Mouse (Mus musculus) T-helper 1 cell (primary cell): ENCODE measurements at regions not wholly inside any gene's neighbourhood (a gene's known extent, or its start where the extent isn't known, plus 50 kb on each side); places are given as distances from the start of the nearest gene placed in this dataset.

Experiments
- in situ Hi-C: fragments of 300-600 bp; cut with MboI, MseI; formaldehyde crosslinking; loops from one replicate; pipeline ENCODE4 v1.15.1; 2025; ENCODE audit warnings: high pct_unique_total_duplicates

DNA sequence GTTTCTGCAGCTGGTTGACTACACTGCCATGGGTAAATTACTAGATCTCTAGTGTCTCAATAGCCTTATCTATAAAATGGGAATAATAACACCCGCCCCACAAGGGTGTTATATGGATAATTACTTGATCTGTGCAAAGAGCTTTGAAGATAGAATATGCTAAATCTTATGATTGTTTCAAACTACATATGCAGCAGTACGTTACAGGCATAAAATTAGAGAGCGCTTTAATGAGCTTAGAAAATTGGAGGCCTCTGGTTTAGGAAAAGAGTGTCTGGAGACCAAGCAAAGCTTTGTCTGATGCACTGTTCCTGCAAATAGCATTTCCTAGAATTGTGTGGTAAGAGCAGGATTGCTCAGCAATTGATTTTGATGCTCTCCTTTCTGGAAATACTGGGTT lies 1013.8 kb downstream of the Adgrl2 start:
- in situ Hi-C loops: no loop called here

DNA sequence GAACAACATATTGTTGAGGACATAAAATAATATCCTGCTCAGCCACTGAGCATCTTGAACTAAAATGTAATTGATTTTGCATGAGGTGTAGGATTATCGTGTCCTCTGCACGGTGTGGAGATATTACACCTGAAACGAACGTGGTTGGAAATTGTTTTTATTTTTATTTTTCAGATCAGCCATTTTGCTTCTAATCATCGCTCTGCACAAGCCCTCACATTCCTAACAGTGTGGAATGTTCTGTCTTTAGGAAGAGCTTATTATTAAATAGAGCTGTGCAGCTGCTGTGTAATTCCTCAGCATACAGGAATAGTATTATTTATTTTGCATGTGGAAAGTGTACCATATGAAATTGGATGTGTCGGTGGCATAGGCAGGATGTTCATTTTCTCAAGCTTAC lies 1014.3 kb downstream of the Adgrl2 start:
- in situ Hi-C loops: no loop called here

- in situ Hi-C loops: no loop called here
Observed at GRCm38 (mm10) chr3:147975500-147975899, 1014.9 kb downstream of the Adgrl2 start.

GRCm38 (mm10) chr3:147974515-147974914 lies 1015.8 kb downstream of the Adgrl2 start:
- in situ Hi-C loops: loop anchor here (25.0 kb wide), 1 partner anchor 1913 kb away; no protein-coding TSS in a partner anchor

DNA sequence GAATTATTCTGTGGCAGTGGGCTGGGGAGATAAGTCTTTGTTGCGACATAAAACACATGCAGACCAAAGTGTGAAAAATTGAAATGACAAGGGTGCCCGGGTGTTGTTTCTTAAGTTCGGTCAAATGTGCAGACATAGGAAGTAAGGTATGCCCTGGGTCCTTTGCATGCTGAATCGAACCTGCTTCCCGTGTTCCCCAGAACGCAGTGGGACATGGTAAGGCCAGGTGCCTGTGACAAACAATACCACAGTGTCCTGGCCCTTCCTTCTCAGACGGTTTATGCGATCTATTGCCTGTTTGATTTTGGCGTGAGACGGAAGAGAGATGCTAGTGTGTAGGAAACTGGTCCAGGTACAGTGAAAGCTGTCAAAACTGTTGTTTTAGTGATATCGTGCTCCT lies 1022.1 kb downstream of the Adgrl2 start:
- in situ Hi-C loops: loop anchor here (25.0 kb wide), 1 partner anchor 1919 kb away; no protein-coding TSS in a partner anchor

DNA sequence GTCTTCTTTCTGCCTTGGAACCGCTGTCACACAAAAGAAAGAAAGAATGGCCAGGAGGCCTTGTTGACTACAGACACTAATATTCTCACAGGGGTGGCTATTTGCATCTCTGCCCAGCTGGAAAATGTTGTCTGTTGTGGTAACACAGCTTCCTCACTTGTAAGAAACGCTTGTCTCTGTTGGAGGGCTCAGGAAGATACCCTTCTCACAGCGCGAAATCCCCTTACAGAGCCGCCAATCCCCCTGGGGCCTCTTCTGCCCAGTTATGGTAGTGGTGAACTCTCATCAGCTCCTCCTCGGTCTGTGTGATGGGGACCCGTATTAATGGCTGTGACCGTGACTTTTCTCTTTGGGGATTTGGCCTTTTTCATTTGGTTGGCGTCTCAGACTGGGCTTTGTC lies 1022.5 kb downstream of the Adgrl2 start:
- in situ Hi-C loops: loop anchor here (25.0 kb wide), 1 partner anchor 1919 kb away; no protein-coding TSS in a partner anchor

DNA sequence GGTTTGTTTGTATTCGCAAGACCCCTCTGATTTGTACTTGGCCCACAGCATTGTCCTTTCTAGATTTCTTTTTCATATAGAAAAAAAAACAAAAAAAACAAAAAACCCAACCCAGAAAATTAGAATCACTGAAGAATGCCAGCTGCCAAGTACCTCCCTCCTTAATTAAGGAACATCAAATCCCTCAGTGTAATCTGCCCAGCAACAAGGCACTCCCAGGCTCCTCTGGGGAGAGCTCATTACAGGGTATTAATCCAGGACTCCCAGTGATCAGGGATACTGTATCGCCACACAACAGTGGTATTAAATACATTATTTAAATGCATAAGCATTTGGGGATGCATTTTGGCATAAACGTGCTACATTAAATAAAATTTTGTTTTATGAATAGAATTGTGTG lies 1023.1 kb downstream of the Adgrl2 start:
- in situ Hi-C loops: loop anchor here (25.0 kb wide), 1 partner anchor 1920 kb away; no protein-coding TSS in a partner anchor

GRCm38 (mm10) chr3:147966827-147967226 lies 1023.5 kb downstream of the Adgrl2 start:
- in situ Hi-C loops: loop anchor here (25.0 kb wide), 1 partner anchor 1920 kb away; no protein-coding TSS in a partner anchor

DNA sequence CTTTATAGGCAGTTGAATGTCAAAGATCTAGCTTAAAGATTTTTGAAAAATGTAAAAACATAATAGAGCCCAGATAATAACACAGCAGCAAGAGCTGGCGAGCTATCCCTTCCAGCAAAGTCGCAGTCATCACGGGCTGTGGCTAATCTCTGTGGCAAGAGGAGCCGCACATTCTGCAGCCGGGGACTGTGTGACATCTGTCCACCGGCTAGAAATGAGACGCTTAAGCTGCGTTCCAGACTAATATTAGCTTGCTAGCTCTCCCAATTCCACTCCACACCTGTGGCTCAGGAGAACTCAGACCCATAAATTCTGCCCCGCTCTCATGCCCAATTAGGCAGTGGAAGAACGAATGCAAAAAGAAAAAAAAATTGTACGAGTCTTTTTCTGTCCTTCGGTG lies 1024.0 kb downstream of the Adgrl2 start:
- in situ Hi-C loops: loop anchor here (25.0 kb wide), 1 partner anchor 1921 kb away; no protein-coding TSS in a partner anchor

GRCm38 (mm10) chr3:147963698-147964476 lies 1026.5 kb downstream of the Adgrl2 start:
- in situ Hi-C loops: loop anchor here (25.0 kb wide), 1 partner anchor 1923 kb away; no protein-coding TSS in a partner anchor

- in situ Hi-C loops: no loop called here
Observed at GRCm38 (mm10) chr3:147948041-147948592, 1042.2 kb downstream of the Adgrl2 start.

DNA sequence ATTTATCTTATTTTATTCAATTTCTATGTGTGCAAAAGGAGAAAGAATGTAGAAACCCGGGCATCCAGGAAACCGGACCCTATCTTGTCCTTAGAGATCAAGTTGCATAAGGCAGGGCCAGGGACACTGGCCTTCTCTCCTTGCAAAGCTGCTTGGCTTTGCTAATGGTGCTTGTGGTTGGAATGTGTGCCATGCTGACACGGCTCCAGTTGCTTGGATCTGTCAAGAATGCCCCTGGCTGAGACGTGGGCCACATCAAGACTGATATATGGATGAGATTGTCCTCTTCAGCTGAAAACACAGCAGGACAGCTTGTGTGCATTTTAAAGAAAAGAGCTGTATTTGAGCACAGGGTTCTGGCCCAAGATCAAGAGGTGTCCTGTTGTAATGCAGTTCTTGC lies 1047.0 kb downstream of the Adgrl2 start:
- in situ Hi-C loops: no loop called here

GRCm38 (mm10) chr3:147930811-147931251 lies 1059.5 kb downstream of the Adgrl2 start:
- in situ Hi-C loops: no loop called here

GRCm38 (mm10) chr3:147920181-147920580 lies 1068.0 kb downstream of the Ttll7 start:
- in situ Hi-C loops: no loop called here

- in situ Hi-C loops: no loop called here
Observed at GRCm38 (mm10) chr3:147919701-147920100, 1067.5 kb downstream of the Ttll7 start.

DNA sequence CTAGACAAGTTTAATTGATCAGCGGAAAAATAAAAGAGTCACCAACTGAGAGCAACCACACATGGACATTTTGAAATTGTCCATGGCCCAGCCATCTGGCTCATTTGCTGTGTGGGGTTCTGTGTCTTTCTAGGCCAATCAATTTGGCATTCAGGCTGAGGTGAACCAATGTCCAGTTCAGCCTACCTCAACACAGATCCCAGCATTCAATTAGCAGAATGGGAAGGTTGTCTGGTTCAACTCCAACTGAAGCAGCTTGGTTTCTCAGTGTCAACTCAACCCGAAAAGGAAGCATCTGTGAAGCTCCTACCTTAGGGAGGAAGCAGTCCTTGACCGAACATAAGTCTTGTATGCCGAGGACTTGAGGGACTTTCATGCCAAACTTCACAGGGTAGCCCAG lies 1067.0 kb downstream of the Ttll7 start:
- in situ Hi-C loops: no loop called here

DNA sequence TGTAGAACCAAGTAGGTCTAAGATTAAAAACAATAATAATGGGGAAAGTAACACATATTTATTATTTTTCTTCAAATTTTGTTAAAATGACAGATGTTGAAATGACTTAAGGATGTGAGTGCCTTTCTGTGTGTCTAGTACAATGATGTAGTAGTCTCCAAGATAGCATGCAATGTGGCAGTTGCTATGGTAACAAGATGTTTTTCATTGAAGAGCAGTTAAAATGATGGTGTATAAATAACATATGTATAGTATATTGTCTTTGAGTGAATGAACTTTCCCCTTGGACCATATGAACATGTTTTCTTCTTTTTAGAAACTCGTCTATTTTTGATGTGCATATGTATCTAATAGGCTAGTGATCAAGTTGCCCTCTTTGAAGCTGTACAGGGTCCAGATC lies 1044.6 kb downstream of the Ttll7 start:
- in situ Hi-C loops: no loop called here

DNA sequence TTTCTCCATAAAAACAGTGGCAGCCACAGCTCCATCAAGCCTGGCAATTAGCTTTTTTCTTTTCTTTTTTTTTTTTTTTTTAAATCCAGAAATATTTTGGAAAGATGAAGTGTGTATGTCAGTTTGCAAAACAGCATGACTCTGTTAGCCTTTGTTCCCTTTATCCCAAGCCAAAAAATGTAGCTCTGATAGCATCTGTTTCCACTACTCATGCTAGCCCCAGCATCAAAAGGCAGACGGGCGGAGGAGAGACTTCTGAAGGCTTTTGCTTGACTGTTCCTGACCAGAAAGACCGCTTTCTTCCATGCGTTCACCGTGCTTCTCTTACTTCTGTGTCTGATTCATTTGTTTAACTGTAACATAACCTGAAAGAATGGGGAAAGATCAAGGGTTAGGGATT lies 1039.5 kb downstream of the Ttll7 start:
- in situ Hi-C loops: no loop called here

DNA sequence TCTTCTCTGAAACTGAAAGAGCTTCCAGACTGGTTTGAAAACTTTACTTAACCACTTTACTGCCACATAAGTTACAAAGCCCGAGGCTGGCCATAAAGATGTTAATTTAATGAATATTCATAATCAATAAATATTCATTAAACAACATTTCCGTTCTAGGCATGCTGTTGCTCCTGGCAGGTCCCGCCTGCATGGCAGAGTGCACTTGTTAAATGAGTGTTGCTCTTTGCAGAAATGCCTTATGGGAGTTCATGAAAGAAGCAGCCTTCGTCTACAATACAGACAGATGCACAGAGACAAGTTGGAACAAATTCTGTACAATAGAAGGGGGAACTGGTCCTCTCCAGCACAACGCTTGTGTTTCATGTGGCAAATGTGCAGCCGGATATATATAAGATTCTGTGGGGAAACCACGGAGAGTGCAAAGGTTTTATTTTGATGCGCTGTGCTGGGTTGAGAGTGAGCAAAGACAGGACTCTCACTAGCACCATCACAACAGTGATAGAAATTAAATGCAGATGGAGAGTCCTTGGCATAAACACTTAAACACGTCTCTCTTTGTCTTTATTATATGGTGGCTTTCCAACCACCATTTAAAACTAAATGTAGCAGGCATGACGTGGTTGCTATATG lies 1034.2 kb downstream of the Ttll7 start:
- in situ Hi-C loops: no loop called here

DNA sequence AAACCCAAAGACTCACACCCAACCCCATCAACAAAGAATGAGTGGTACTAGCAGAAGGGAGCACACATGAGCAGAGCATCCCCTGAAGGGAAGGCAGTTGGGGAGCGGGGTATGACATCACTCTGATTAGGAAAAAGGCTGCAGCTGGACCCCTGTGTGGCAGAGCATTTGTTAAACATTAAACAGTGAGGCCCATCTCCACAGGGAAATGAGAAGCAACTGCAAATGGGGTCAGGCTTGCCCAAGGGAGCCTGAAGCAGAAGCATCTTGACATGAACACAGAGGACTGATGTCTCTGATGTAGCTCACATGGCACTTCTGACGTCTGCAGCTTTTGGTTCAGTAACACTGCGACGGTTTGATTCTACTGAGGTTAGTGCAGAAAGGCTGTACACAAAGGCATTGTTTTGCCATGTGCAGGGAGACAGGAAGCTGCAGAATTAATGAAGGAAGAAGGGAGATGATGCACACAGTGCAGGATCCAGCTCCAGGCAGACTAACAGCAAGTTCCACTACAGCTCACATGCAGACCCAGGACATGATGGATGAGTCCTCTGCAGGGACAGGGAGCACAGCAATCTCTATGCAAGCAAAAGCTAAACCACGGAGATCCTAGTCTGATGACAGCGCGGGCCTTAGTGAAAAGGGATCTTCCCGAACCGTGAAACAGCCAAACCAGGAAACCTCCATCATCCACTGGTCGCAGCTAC lies 1030.9 kb downstream of the Ttll7 start:
- in situ Hi-C loops: no loop called here

DNA sequence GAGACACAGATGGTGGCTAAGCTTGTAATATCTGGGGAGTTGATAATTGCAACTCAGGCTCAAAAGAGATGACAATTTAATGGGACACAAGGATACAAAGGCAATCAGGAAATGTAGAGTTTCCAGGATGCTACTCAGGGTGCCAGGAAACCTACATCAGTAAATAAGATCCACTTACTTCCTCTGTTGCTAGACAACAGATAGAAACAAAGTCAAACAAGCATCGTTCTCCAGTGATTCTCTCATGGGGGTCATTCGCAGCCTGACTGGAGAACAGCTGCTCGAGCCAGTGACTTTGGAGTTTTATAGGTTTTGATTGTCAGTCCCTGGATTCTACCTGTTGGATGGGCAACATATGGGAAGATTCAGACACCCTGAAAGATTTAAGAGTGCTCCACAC lies 1026.5 kb downstream of the Ttll7 start:
- in situ Hi-C loops: no loop called here

- in situ Hi-C loops: no loop called here
Observed at GRCm38 (mm10) chr3:147868281-147868680, 1016.1 kb downstream of the Ttll7 start.
